Mouse (Mus musculus): ENCODE measurements around the gene Grin2a. TPM values are rescaled to one million over a fixed set of nuclear protein-coding genes. Genes with fewer than 3 reads are reported as not detected.

The Grin2a gene
- 100 to 1,000 TPM; 163 to 249 (median 201) TPM for total RNA-seq (2022)

- peak; percentile 65 to 79 for DNase-seq (ENCODE audit: low spot score in 2 of 2)
Observed at GRCm38 (mm10) chr16:9994951-9995813, at the start of gene Grin2a. Gene Grin2a, minus strand, starts transcription at chr16:9995560.

- no peak for DNase-seq (ENCODE audit: low spot score in 2 of 2)
Observed at GRCm38 (mm10) chr16:10035582-10036215, 40.3 kb upstream of the Grin2a start.

- peak; percentile 17 to 85 for DNase-seq (ENCODE audit: low spot score in 2 of 2)
Observed at GRCm38 (mm10) chr16:10033416-10033979, 38.1 kb upstream of the Grin2a start.

- no peak for DNase-seq (ENCODE audit: low spot score in 2 of 2)
Observed at GRCm38 (mm10) chr16:10031891-10032290, 36.5 kb upstream of the Grin2a start.

- no peak for DNase-seq (ENCODE audit: low spot score in 2 of 2)
Observed at GRCm38 (mm10) chr16:10026741-10027140, 31.4 kb upstream of the Grin2a start.

- no peak for DNase-seq (ENCODE audit: low spot score in 2 of 2)
Observed at GRCm38 (mm10) chr16:10009743-10010142, 14.4 kb upstream of the Grin2a start.

GRCm38 (mm10) chr16:10005606-10006005, 10.2 kb upstream of the Grin2a start:
- DNase-seq (ENCODE audit: low spot score in 2 of 2): no peak

- no peak for DNase-seq (ENCODE audit: low spot score in 2 of 2)
Observed at GRCm38 (mm10) chr16:10004096-10004495, 8.7 kb upstream of the Grin2a start.

- DNase-seq (ENCODE audit: low spot score in 2 of 2): no peak
Observed at GRCm38 (mm10) chr16:10003001-10003400, 7.6 kb upstream of the Grin2a start.

GRCm38 (mm10) chr16:10001601-10002000, 6.2 kb upstream of the Grin2a start:
- no peak for DNase-seq (ENCODE audit: low spot score in 2 of 2)

- no peak for DNase-seq (ENCODE audit: low spot score in 2 of 2)
Observed at GRCm38 (mm10) chr16:9999926-10000325, 4.6 kb upstream of the Grin2a start.

- no peak for DNase-seq (ENCODE audit: low spot score in 2 of 2)
Observed at GRCm38 (mm10) chr16:9997931-9998330, 2.6 kb upstream of the Grin2a start.

- no peak for DNase-seq (ENCODE audit: low spot score in 2 of 2)
Observed at GRCm38 (mm10) chr16:9995814-9996210, 452 bp upstream of the Grin2a start.

GRCm38 (mm10) chr16:9994041-9994950, 1.1 kb downstream of the Grin2a start:
- peak in 1 of 2 experiments; percentile 61 for DNase-seq (ENCODE audit: low spot score in 2 of 2)

- DNase-seq (ENCODE audit: low spot score in 2 of 2): peak; percentile 69 to 70
Observed at GRCm38 (mm10) chr16:9993255-9994040, 1.9 kb downstream of the Grin2a start.

- DNase-seq (ENCODE audit: low spot score in 2 of 2): no peak
Observed at GRCm38 (mm10) chr16:9992773-9993221, 2.6 kb downstream of the Grin2a start.

GRCm38 (mm10) chr16:9992076-9992772, 3.1 kb downstream of the Grin2a start:
- no peak for DNase-seq (ENCODE audit: low spot score in 2 of 2)

- DNase-seq (ENCODE audit: low spot score in 2 of 2): no peak
Observed at GRCm38 (mm10) chr16:9985041-9985440, 10.3 kb downstream of the Grin2a start.

- DNase-seq (ENCODE audit: low spot score in 2 of 2): no peak
Observed at GRCm38 (mm10) chr16:9980641-9981040, 14.7 kb downstream of the Grin2a start.

- no peak for DNase-seq (ENCODE audit: low spot score in 2 of 2)
Observed at GRCm38 (mm10) chr16:9978173-9978572, 17.2 kb downstream of the Grin2a start.

All from left cerebral cortex, adult 8-10 months (tissue).